Mouse (Mus musculus) central nervous system, embryonic 11.5 days (tissue): ENCODE data around the gene Acaa1b. TPM values are rescaled to one million over a fixed set of nuclear protein-coding genes. Genes with fewer than 3 reads are reported as not detected.

Experiments used
- polyA plus RNA-seq: library from polyadenylated mRNA; depleted of rRNA; stranded (reverse); fragments of >200 nt; gene quantifications from 2 replicates; pipeline ENCODE4 v1.2.3, GENCODE M21; 2012; rRNA removed

Acaa1b gene
- 1.3 TPM in 2 replicates for polyA plus RNA-seq

GRCm38 (mm10) chr9:119156278-119157201, at the start of gene Acaa1b:
TSS of gene Acaa1b (minus strand) at chr9:119157093.

GRCm38 (mm10) chr9:119158861-119159260, 2.0 kb upstream of the Acaa1b start, which contains the start of gene Gm47289:
TSS of gene Gm47289 (plus strand) at chr9:119159161.

GRCm38 (mm10) chr9:119101992-119102782, 54.7 kb downstream of the Acaa1b start, which contains the start of gene Dlec1:
TSS of gene Dlec1 (plus strand) at chr9:119102478.

Other genes starting within 250 kb of the Acaa1b start
- gene Ctdspl, start 230.6 kb downstream of the Acaa1b start, polyA plus RNA-seq: 12.3 and 18.3 TPM in 2 replicates
- 10.0 and 21.2 TPM in 2 replicates for gene Vill, start 104.3 kb downstream of the Acaa1b start, polyA plus RNA-seq
- 26.3 and 28.3 TPM in 2 replicates for gene Plcd1, start 63.6 kb downstream of the Acaa1b start, polyA plus RNA-seq
- 1.9 and 2.9 TPM in 2 replicates for gene Dlec1, start 54.6 kb downstream of the Acaa1b start, polyA plus RNA-seq
- not detected in 2 replicates for gene Gm47289, start 2.1 kb upstream of the Acaa1b start, polyA plus RNA-seq
- 0.05 TPM in 1 of 2 replicates, not detected in the other for gene Slc22a13, start 52.0 kb upstream of the Acaa1b start, polyA plus RNA-seq
- 44.9 and 46.7 TPM in 2 replicates for gene Oxsr1, start 165.3 kb upstream of the Acaa1b start, polyA plus RNA-seq
- gene Acaa1a, start 182.6 kb upstream of the Acaa1b start, polyA plus RNA-seq: 80.0 and 89.0 TPM in 2 replicates
- 5.0 and 5.9 TPM in 2 replicates for gene Myd88, start 184.3 kb upstream of the Acaa1b start, polyA plus RNA-seq
- gene Xylb, start 200.3 kb upstream of the Acaa1b start, polyA plus RNA-seq: 6.5 and 11.1 TPM in 2 replicates
- gene Slc22a14, start 208.5 kb upstream of the Acaa1b start, polyA plus RNA-seq: not detected in 2 replicates
- 34.5 and 46.1 TPM in 2 replicates for gene Acvr2b, start 245.0 kb upstream of the Acaa1b start, polyA plus RNA-seq